Mouse (Mus musculus): ENCODE results near the gene Dnajb2. TPM values are rescaled to one million over a fixed set of nuclear protein-coding genes. Genes with fewer than 3 reads are reported as not detected.

The Dnajb2 gene
- total and polyA plus RNA-seq, 3 experiments = 6.8 to 15.2 (median 13.8) TPM

DNA sequence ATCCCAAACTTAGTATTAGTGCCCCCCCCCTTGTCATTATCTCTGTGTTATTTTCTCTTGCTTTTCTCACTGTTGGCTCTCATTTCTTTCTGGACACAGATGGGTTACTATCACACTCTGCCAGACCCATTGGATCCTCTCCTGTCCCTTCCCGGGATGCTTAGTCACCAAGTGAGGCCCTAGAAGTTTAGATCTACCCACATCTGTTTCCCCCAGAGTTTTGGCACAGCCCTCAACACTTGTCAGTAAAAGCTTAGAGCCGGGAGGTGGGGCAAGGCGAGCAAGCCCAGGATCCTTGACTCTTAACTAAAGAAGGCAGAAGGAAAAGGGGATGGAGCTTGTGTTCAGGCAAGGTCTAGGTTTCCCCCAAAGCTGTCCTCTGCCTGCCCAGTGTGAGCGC lies 7.0 kb upstream of the Dnajb2 start:
- no peak overlapping the region for H3K4me2 ChIP-seq (ENCODE audit: insufficient read depth, low read depth, poor library complexity, severe bottlenecking)
- peaks cover 6% of the 10 kb centered on the region for H3K27me3 ChIP-seq (replicated peaks)
- no peak overlapping the region for H3K9ac ChIP-seq (ENCODE audit: insufficient read depth, low read depth)
- no peak for DNase-seq (ENCODE audit: extremely low read depth)
- no peak for TF ChIP-seq EP300 (IDR thresholded peaks at IDR 0.05; ENCODE audit: low read length)
- no peak for TF ChIP-seq TCF12 (IDR thresholded peaks at IDR 0.05; ENCODE audit: low read depth, low read length)
- TF ChIP-seq PAX5 (IDR thresholded peaks at IDR 0.05; ENCODE audit: low read length) = no peak
- no peak for TF ChIP-seq MAFK (IDR thresholded peaks at IDR 0.05; ENCODE audit: insufficient replicate concordance, low read length)
- no peak for TF ChIP-seq ZNF384 (IDR thresholded peaks at IDR 0.05; ENCODE audit: low read depth, low read length)
- TF ChIP-seq BHLHE40 (IDR thresholded peaks at IDR 0.05; ENCODE audit: low read depth, low read length) = no peak
- no peak for TF ChIP-seq ELF1 (IDR thresholded peaks at IDR 0.05; ENCODE audit: low read depth, low read length)
- no peak for TF ChIP-seq MAZ (IDR thresholded peaks at IDR 0.05; ENCODE audit: low read depth, low read length)
- TF ChIP-seq CHD1 (IDR thresholded peaks at IDR 0.05; ENCODE audit: low read depth, low read length) = no peak
- no peak for TF ChIP-seq USF1 (IDR thresholded peaks at IDR 0.05; ENCODE audit: low read depth, low read length)
- TF ChIP-seq CTCF (conservative IDR thresholded peaks at IDR 0.05 in 1 of 2, IDR thresholded peaks at IDR 0.05 in 1 of 2; ENCODE audit: low read depth in 2 of 2, low read length in 2 of 2) = no peak
- no peak for TF ChIP-seq POLR2AphosphoS2 (IDR thresholded peaks at IDR 0.05; ENCODE audit: low read depth, low read length)
- no peak for TF ChIP-seq MAX (IDR thresholded peaks at IDR 0.05; ENCODE audit: low read length)
- no peak for TF ChIP-seq ZMIZ1 (IDR thresholded peaks at IDR 0.05; ENCODE audit: low read depth, low read length)
- TF ChIP-seq GABPA (IDR thresholded peaks at IDR 0.05; ENCODE audit: insufficient replicate concordance, low read depth, low read length) = no peak
- TF ChIP-seq USF2 (conservative IDR thresholded peaks at IDR 0.05; ENCODE audit: low read depth, low read length) = no peak
- no peak for TF ChIP-seq UBTF (IDR thresholded peaks at IDR 0.05; ENCODE audit: low read depth, low read length)
- TF ChIP-seq KAT2A (IDR thresholded peaks at IDR 0.05; ENCODE audit: insufficient replicate concordance, low read length) = no peak
- no peak for TF ChIP-seq CHD2 (IDR thresholded peaks at IDR 0.05; ENCODE audit: low read length)
- TF ChIP-seq NELFE (IDR thresholded peaks at IDR 0.05; ENCODE audit: low read depth, low read length) = no peak
- H3K36me3 ChIP-seq (replicated peaks in 1 of 2; ENCODE audit: control insufficient read depth in 1 of 2, insufficient read depth in 1 of 2, low read length in 1 of 2) = no peaks in the 10 kb centered on the region
- H3K4me1 ChIP-seq (ENCODE audit: control insufficient read depth in 1 of 2, insufficient read depth in 2 of 2) = peaks cover 9 to 22% of the 10 kb centered on the region in 2 experiments; a peak in 2 of 4 replicates
- dilution Hi-C loops (cut with MboI; ENCODE audit: extremely low pct_ligation_motif_present, extremely low pct_unique_long_range_greater_than_20kb, low sequenced_read_pairs) (no loop called here), in situ Hi-C loops (cut with MboI; ENCODE audit: low pct_ligation_motif_present, low pct_unique_long_range_greater_than_20kb, low sequenced_read_pairs) (no loop called here)
- H3K9me3 ChIP-seq (replicated peaks; ENCODE audit: low read length) = no peaks in the 10 kb centered on the region
- no peak overlapping the region for H3K27ac ChIP-seq (ENCODE audit: insufficient read depth, low read depth)
- no peaks in the 10 kb centered on the region for H3K79me2 ChIP-seq (replicated peaks; ENCODE audit: control insufficient read depth, extremely low read depth, insufficient read depth, poor library complexity, severe bottlenecking)
- H3K4me3 ChIP-seq (replicated peaks in 1 of 3; ENCODE audit: low read depth in 2 of 3, low read length in 2 of 3, poor library complexity in 1 of 3) = no peak overlapping the region

- Histone ChIP-seq H3K27ac (ENCODE audit: insufficient read depth, low read depth) (no peak overlapping the region), H3K4me3 (replicated peaks in 1 of 3; ENCODE audit: low read depth in 2 of 3, low read length in 2 of 3, poor library complexity in 1 of 3) (no peak overlapping the region), H3K79me2 (replicated peaks; ENCODE audit: control insufficient read depth, extremely low read depth, insufficient read depth, poor library complexity, severe bottlenecking) (no peaks in the 10 kb centered on the region), H3K4me1 (ENCODE audit: control insufficient read depth in 1 of 2, insufficient read depth in 2 of 2) (peaks cover 12 to 29% of the 10 kb centered on the region in 2 experiments), H3K9me3 (replicated peaks; ENCODE audit: low read length) (no peaks in the 10 kb centered on the region), H3K9ac (ENCODE audit: insufficient read depth, low read depth) (no peak overlapping the region), H3K27me3 (replicated peaks) (peaks cover 6% of the 10 kb centered on the region), H3K36me3 (replicated peaks in 1 of 2; ENCODE audit: control insufficient read depth in 1 of 2, insufficient read depth in 1 of 2, low read length in 1 of 2) (no peaks in the 10 kb centered on the region), H3K4me2 (ENCODE audit: insufficient read depth, low read depth, poor library complexity, severe bottlenecking) (no peak overlapping the region)
- no peak for TF ChIP-seq ZKSCAN1 (IDR thresholded peaks at IDR 0.05; ENCODE audit: borderline replicate concordance, low read depth, low read length)
- TF ChIP-seq PAX5 (IDR thresholded peaks at IDR 0.05; ENCODE audit: low read length) = no peak
- no peak for TF ChIP-seq JUND (conservative IDR thresholded peaks at IDR 0.05; ENCODE audit: low read depth, low read length)
- TF ChIP-seq ZNF384 (IDR thresholded peaks at IDR 0.05; ENCODE audit: low read depth, low read length) = no peak
- no peak for TF ChIP-seq POLR2A (IDR thresholded peaks at IDR 0.05; ENCODE audit: low read depth, low read length)
- TF ChIP-seq IRF4 (IDR thresholded peaks at IDR 0.05; ENCODE audit: low read depth, low read length) = no peak
- no peak for TF ChIP-seq ELF1 (IDR thresholded peaks at IDR 0.05; ENCODE audit: low read depth, low read length)
- no peak for TF ChIP-seq MAZ (IDR thresholded peaks at IDR 0.05; ENCODE audit: low read depth, low read length)
- TF ChIP-seq RAD21 (IDR thresholded peaks at IDR 0.05; ENCODE audit: low read depth, low read length) = no peak
- TF ChIP-seq E2F4 (IDR thresholded peaks at IDR 0.05; ENCODE audit: insufficient replicate concordance, low read depth, low read length) = no peak
- no peak for TF ChIP-seq MEF2A (IDR thresholded peaks at IDR 0.05; ENCODE audit: borderline replicate concordance, low read depth, low read length)
- no peak for TF ChIP-seq BHLHE40 (IDR thresholded peaks at IDR 0.05; ENCODE audit: low read depth, low read length)
- TF ChIP-seq MYC (IDR thresholded peaks at IDR 0.05; ENCODE audit: low read depth, low read length) = no peak
- dilution Hi-C loops (cut with MboI; ENCODE audit: extremely low pct_ligation_motif_present, extremely low pct_unique_long_range_greater_than_20kb, low sequenced_read_pairs) (no loop called here), in situ Hi-C loops (cut with MboI; ENCODE audit: low pct_ligation_motif_present, low pct_unique_long_range_greater_than_20kb, low sequenced_read_pairs) (no loop called here)
- DNase-seq (ENCODE audit: extremely low read depth) = no peak
Observed at GRCm38 (mm10) chr1:75230335-75230994, 5.7 kb upstream of the Dnajb2 start.

Measured in CH12.LX (cell line).